Mouse (Mus musculus) kidney, adult 2 months (tissue): ENCODE data around the gene Hormad2. TPM values are rescaled to one million over a fixed set of nuclear protein-coding genes. Genes with fewer than 3 reads are reported as not detected.

Experiments
- DNase-seq: peaks from one replicate; pipeline ENCODE4 v3.0.0; 2021
- H3K27ac ChIP-seq: fragments of 200-500 bp; 2 replicates; pipeline ENCODE4 v1.5.1; 2012; ENCODE audit warnings: low read depth, low read length, control low read depth, inconsistent platforms; ENCODE audit not compliant: insufficient read depth
- H3K27me3 ChIP-seq: fragments of 200-500 bp; replicated peaks from 2 replicates; pipeline ENCODE4 v1.6.1; 2012; ENCODE audit warnings: mild to moderate bottlenecking, moderate library complexity, low read length, inconsistent platforms; ENCODE audit not compliant: control insufficient read depth, insufficient read depth
- H3K36me3 ChIP-seq: fragments of 200-500 bp; 2 replicates; pipeline ENCODE4 v1.6.1; 2012; ENCODE audit warnings: mild to moderate bottlenecking, moderate library complexity, low read length, inconsistent platforms; ENCODE audit not compliant: control insufficient read depth, insufficient read depth
- H3K4me1 ChIP-seq: fragments of 200-500 bp; 2 replicates; pipeline ENCODE4 v1.6.1; 2011; ENCODE audit warnings: low read length; ENCODE audit not compliant: control insufficient read depth, insufficient read depth
- H3K4me3 ChIP-seq: fragments of 200-500 bp; 2 replicates; pipeline ENCODE4 v1.5.1; 2011; ENCODE audit warnings: mild to moderate bottlenecking, low read depth, low read length, control low read depth; ENCODE audit not compliant: insufficient read depth
- CTCF ChIP-seq: fragments of 200-500 bp; conservative IDR thresholded peaks from 2 replicates; pipeline ENCODE4 v1.5.1; 2011; ENCODE audit warnings: low read depth, mild to moderate bottlenecking, control low read depth, low read length, moderate library complexity, mixed read lengths; ENCODE audit not compliant: insufficient read depth, insufficient read length
- POLR2A ChIP-seq: fragments of 200-500 bp; IDR thresholded peaks from one replicate; pipeline ENCODE4 v1.6.1; 2011; ENCODE audit warnings: low read depth, low read length, control low read depth
- WGBS: fragments of 180-500 bp; shearing (Covaris S2); methylation state at CpG from one replicate; pipeline ENCODE4 v1.1.7; 2018; 5-methylcytosine and 5-hydroxymethylcytosine counted together
- polyA plus RNA-seq: library from polyadenylated mRNA; depleted of rRNA; stranded (reverse); fragments of >200 nt; gene quantifications from 2 replicates; pipeline ENCODE4 v1.2.3, GENCODE M21; 2012

Hormad2 gene
- polyA plus RNA-seq, 1 experiment = not detected

GRCm38 (mm10) chr11:4421933-4422488, 18.9 kb downstream of the Hormad2 start:
- no peaks in the 10 kb centered on the region for H3K27me3 ChIP-seq
- no peak overlapping the region for H3K4me3 ChIP-seq
- DNase-seq = peak; percentile 27
- no peak overlapping the region for H3K27ac ChIP-seq
- TF ChIP-seq POLR2A = no peak
- no peak for TF ChIP-seq CTCF
- no peaks in the 10 kb centered on the region for H3K36me3 ChIP-seq
- no peaks in the 10 kb centered on the region for H3K4me1 ChIP-seq
- 30% methylated on average over 6 of the region's 6 CpGs for WGBS

DNA sequence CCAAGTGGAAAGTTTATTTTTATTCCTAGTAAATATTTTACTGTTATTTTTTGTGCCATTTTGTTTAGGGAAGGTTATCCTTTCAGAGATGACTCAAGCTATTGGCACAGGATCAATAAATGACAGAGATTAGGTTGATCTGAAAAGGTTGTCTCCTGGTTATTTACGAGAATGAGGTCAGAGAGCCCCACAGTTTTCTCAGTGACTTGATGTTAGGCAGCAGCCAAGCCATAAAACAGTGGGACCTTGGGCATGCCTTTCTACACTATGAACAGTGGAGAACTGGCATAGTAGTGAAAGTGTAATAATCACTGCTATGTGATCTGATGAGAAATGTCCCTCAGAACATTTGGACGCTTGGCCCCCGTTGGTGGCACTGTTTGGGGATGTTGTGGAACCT, 22.9 kb downstream of the Hormad2 start:
- DNase-seq = no peak
- Histone ChIP-seq H3K4me3 (no peak overlapping the region), H3K27me3 (no peaks in the 10 kb centered on the region), H3K36me3 (no peaks in the 10 kb centered on the region), H3K4me1 (no peaks in the 10 kb centered on the region), H3K27ac (no peak overlapping the region)
- no peak for TF ChIP-seq CTCF
- TF ChIP-seq POLR2A = no peak
- 82% methylated on average over 3 of the region's 3 CpGs for WGBS

DNA sequence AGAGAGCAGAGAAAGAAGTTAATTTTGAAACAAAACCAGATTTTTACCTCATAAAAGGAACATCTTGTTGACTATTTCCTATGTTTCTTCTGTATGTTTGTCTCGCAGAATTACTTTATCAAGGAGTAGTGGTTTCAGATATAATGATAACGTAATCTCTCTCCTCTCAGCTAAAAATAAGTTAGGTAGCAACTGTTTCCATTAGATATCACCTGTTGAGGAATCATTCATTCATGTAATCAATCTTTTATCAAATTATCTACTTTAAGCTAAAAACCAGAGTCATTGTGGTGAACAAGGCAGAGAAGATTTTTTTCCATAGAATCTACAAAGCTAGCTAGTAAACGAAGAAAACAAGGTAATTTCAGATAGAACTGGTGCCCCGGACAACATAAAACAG, 28.6 kb downstream of the Hormad2 start:
- TF ChIP-seq POLR2A (no peak), CTCF (no peak)
- WGBS = 94% methylated on average over 4 of the region's 4 CpGs
- no peak overlapping the region for H3K4me3 ChIP-seq
- H3K27me3 ChIP-seq = no peaks in the 10 kb centered on the region
- H3K27ac ChIP-seq = no peak overlapping the region
- H3K36me3 ChIP-seq = no peaks in the 10 kb centered on the region
- no peak for DNase-seq
- H3K4me1 ChIP-seq = no peaks in the 10 kb centered on the region

DNA sequence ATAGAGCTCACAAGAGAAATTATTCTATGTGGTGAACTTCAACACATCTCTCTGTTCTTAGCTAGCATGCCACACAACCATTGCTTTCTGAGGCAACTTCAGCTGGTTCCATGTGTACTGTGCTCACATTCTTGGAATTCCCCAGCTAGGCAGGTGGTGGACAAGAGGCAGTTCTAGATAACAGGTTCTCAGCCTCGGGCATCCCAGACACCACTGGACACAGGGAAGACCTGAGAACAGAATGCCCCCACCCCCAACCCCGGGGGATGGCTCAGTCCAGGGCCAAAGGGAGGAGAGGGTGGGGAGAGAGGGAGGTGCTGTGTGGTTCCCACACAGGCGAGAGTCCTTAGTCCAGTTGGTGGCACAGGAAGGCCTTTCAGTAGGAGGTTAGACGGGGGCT, 36.6 kb downstream of the Hormad2 start:
- Histone ChIP-seq H3K36me3 (no peaks in the 10 kb centered on the region), H3K4me1 (no peaks in the 10 kb centered on the region), H3K27ac (no peak overlapping the region), H3K4me3 (no peak overlapping the region), H3K27me3 (no peaks in the 10 kb centered on the region)
- no peak for TF ChIP-seq CTCF
- TF ChIP-seq POLR2A = no peak
- peak; percentile 1 for DNase-seq
- WGBS = 26% methylated on average over 4 of the region's 4 CpGs

DNA sequence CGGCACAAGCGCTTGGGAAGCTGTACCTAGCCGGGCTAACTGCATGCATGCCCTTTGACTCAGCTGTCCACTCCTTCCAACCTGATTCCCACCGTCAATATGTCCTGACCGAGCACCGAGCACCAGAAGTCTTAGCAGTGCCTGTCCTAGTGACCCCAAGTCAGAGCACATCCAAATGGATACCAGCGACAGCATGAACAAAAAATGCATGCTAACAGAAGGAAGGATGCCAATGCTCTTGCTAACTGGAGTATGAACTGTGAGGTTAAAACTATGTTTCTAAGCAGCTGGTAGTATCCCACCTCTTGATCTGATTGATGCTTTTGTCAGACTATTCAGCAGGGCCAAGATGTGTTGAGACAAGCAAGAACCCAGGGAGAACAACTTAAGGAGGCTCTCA, 37.5 kb downstream of the Hormad2 start:
- TF ChIP-seq POLR2A (no peak), CTCF (no peak)
- WGBS = 78% methylated on average over 7 of the region's 7 CpGs
- no peak for DNase-seq

GRCm38 (mm10) chr11:4401251-4401650, 39.7 kb downstream of the Hormad2 start:
- TF ChIP-seq CTCF = no peak
- no peak for TF ChIP-seq POLR2A
- 56% methylated on average over 5 of the region's 5 CpGs for whole genome bisulfite sequencing

More for the DNA sequence above, 37.5 kb downstream of the Hormad2 start:
- no peaks in the 10 kb centered on the region for H3K4me1 ChIP-seq
- H3K36me3 ChIP-seq = no peaks in the 10 kb centered on the region
- H3K27ac ChIP-seq = no peak overlapping the region
- H3K27me3 ChIP-seq = no peaks in the 10 kb centered on the region
- no peak overlapping the region for H3K4me3 ChIP-seq

DNA sequence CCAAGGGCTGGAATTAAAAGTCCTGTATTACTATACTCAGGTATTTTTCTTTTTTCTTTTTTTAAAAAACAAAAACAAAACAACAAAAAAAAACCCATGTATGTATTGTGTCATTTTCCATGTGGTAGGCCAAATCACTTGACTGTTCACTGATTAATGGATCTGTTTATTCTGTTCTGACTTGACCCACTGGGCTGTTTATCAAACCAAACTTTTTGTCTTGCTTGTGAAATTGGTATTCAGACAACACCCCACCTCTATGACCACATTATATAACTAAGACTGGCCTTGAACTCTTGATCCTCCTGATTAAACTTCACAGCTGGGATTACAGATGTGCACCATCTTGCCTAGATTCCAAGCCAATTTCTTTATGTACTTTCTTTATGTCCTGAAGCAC, 46.7 kb downstream of the Hormad2 start:
- no peaks in the 10 kb centered on the region for H3K4me1 ChIP-seq
- no peaks in the 10 kb centered on the region for H3K36me3 ChIP-seq
- H3K27ac ChIP-seq = no peak overlapping the region
- no peak overlapping the region for H3K4me3 ChIP-seq
- DNase-seq = no peak
- TF ChIP-seq CTCF = no peak
- TF ChIP-seq POLR2A = no peak
- H3K27me3 ChIP-seq = no peaks in the 10 kb centered on the region

More at GRCm38 (mm10) chr11:4401251-4401650, 39.7 kb downstream of the Hormad2 start:
- no peak overlapping the region for H3K4me3 ChIP-seq
- no peak for DNase-seq
- H3K36me3 ChIP-seq = no peaks in the 10 kb centered on the region
- H3K27me3 ChIP-seq = no peaks in the 10 kb centered on the region
- H3K27ac ChIP-seq = no peak overlapping the region
- no peaks in the 10 kb centered on the region for H3K4me1 ChIP-seq

DNA sequence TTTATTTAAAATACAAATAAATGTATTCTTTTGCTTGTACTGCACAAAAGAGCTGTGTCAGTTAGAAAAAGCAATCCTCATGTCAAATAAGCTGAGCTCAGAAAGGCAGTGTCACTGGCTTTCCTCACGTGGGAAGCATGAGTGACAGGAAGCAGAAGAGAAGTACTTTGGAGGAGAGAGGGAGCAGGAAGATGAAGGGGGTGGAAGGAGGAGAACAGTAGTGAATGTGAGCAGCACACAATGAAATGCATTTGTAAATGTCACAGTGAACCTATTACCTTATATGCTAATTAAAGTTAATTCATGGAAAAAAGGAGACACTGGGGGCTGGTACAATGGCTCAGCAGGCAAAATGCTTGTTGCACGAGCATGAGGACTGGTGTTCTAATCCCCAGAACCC, 52.9 kb downstream of the Hormad2 start:
- no peak for DNase-seq
- WGBS = 47% methylated on average over 2 of the region's 2 CpGs
- TF ChIP-seq POLR2A (no peak), CTCF (no peak)
- Histone ChIP-seq H3K36me3 (no peaks in the 10 kb centered on the region), H3K27me3 (no peaks in the 10 kb centered on the region), H3K4me1 (no peaks in the 10 kb centered on the region), H3K4me3 (no peak overlapping the region), H3K27ac (no peak overlapping the region)
